Mouse (Mus musculus) gastrocnemius, postnatal 14 days (tissue): ENCODE data around the gene Sun2. TPM values are rescaled to one million over a fixed set of nuclear protein-coding genes. Genes with fewer than 3 reads are reported as not detected.
A peak's percentile ranks its signal among the peaks of the same experiment; 100 is the strongest.

ENCODE experiments used
- DNase-seq: peaks from one replicate; pipeline ENCODE4 v3.0.0; 2021; ENCODE audit warnings: mixed read lengths
- intact Hi-C: fragments of 180-260 bp; cut with DNase I; formaldehyde crosslinking; loops from one replicate; pipeline ENCODE4 v1.15.1; 2025; ENCODE audit warnings: low total_unique reads
- total RNA-seq, 2 experiments: library from RNA; stranded (reverse); gene quantifications; 2 replicates each; pipeline ENCODE4 v1.2.3; 2021

The Sun2 gene
- total RNA-seq, 2 experiments from 2014 or later = 62.3 to 81.4 TPM

GRCm38 (mm10) chr15:79760956-79761355 is 18.6 kb upstream of the Sun2 start:
- no peak for DNase-seq
- intact Hi-C loops = no loop called here

GRCm38 (mm10) chr15:79757118-79757517 is 14.8 kb upstream of the Sun2 start:
- intact Hi-C loops = no loop called here

GRCm38 (mm10) chr15:79755977-79756625 is 13.8 kb upstream of the Sun2 start:
- DNase-seq = no peak
- intact Hi-C loops = no loop called here

More at GRCm38 (mm10) chr15:79757118-79757517, 14.8 kb upstream of the Sun2 start:
- no peak for DNase-seq

GRCm38 (mm10) chr15:79755176-79755575 is 12.8 kb upstream of the Sun2 start:
- intact Hi-C loops = no loop called here
- no peak for DNase-seq

- no peak for DNase-seq
- intact Hi-C loops = loop anchor here (2.0 kb wide), 1 partner anchor 39 kb away; no protein-coding TSS in a partner anchor
These were observed 11.5 kb upstream of the Sun2 start for GRCm38 (mm10) chr15:79753873-79754272.

GRCm38 (mm10) chr15:79753420-79753752 is 11.1 kb upstream of the Sun2 start:
- intact Hi-C loops = loop anchor here (2.0 kb wide), 1 partner anchor 39 kb away; no protein-coding TSS in a partner anchor
- no peak for DNase-seq

GRCm38 (mm10) chr15:79752742-79753419 is 10.5 kb upstream of the Sun2 start:
- peak; percentile 79 for DNase-seq
- intact Hi-C loops = loop anchor here (2.0 kb wide), 1 partner anchor 40 kb away; no protein-coding TSS in a partner anchor

GRCm38 (mm10) chr15:79751772-79752171 is 9.4 kb upstream of the Sun2 start:
- intact Hi-C loops = loop anchor here (2.0 kb wide), 1 partner anchor 41 kb away; no protein-coding TSS in a partner anchor
- DNase-seq = no peak

GRCm38 (mm10) chr15:79750266-79750665 is 7.9 kb upstream of the Sun2 start:
- intact Hi-C loops = no loop called here
- DNase-seq = no peak

- no peak for DNase-seq
- intact Hi-C loops = no loop called here
These were observed 6.8 kb upstream of the Sun2 start for GRCm38 (mm10) chr15:79749162-79749561.

- intact Hi-C loops = no loop called here
These were observed 5.7 kb upstream of the Sun2 start for GRCm38 (mm10) chr15:79747998-79748397.

GRCm38 (mm10) chr15:79745883-79746282 is 3.5 kb upstream of the Sun2 start:
- no peak for DNase-seq
- intact Hi-C loops = no loop called here

More at GRCm38 (mm10) chr15:79747998-79748397, 5.7 kb upstream of the Sun2 start:
- no peak for DNase-seq

- no peak for DNase-seq
- intact Hi-C loops = no loop called here
These were observed 3.0 kb upstream of the Sun2 start for GRCm38 (mm10) chr15:79745312-79745711.

GRCm38 (mm10) chr15:79744742-79745141 is 2.4 kb upstream of the Sun2 start:
- intact Hi-C loops = no loop called here
- no peak for DNase-seq

GRCm38 (mm10) chr15:79744001-79744400 is 1.7 kb upstream of the Sun2 start:
- no peak for DNase-seq
- intact Hi-C loops = no loop called here

GRCm38 (mm10) chr15:79742706-79743023 is 329 bp upstream of the Sun2 start:
- intact Hi-C loops = no loop called here
- DNase-seq = no peak

GRCm38 (mm10) chr15:79741173-79741858 is 1.0 kb downstream of the Sun2 start:
- intact Hi-C loops = no loop called here
- DNase-seq = peak; percentile 50

GRCm38 (mm10) chr15:79740739-79741138 is 1.6 kb downstream of the Sun2 start:
- no peak for DNase-seq
- intact Hi-C loops = no loop called here

GRCm38 (mm10) chr15:79734311-79734710 is 8.0 kb downstream of the Sun2 start:
- intact Hi-C loops = no loop called here

GRCm38 (mm10) chr15:79733640-79734039 is 8.7 kb downstream of the Sun2 start:
- intact Hi-C loops = no loop called here
- no peak for DNase-seq

More at GRCm38 (mm10) chr15:79734311-79734710, 8.0 kb downstream of the Sun2 start:
- DNase-seq = no peak

- DNase-seq = no peak
- intact Hi-C loops = no loop called here
These were observed 9.1 kb downstream of the Sun2 start for GRCm38 (mm10) chr15:79733192-79733591.
